Mouse (Mus musculus) liver, adult 2 months (tissue): Measurements from ENCODE around the gene Shisa6.

ENCODE experiments used
- CTCF ChIP-seq: fragments of 200-500 bp; IDR thresholded peaks from 2 replicates; pipeline ENCODE4 v1.5.1; 2011; ENCODE audit warnings: low read depth, low read length, control low read depth
- POLR2A ChIP-seq: fragments of 200-500 bp; IDR thresholded peaks from 2 replicates; pipeline ENCODE4 v1.6.1; 2011; ENCODE audit warnings: low read length, control low read depth; ENCODE audit not compliant: insufficient read depth; ENCODE audit errors: extremely low read depth

DNA sequence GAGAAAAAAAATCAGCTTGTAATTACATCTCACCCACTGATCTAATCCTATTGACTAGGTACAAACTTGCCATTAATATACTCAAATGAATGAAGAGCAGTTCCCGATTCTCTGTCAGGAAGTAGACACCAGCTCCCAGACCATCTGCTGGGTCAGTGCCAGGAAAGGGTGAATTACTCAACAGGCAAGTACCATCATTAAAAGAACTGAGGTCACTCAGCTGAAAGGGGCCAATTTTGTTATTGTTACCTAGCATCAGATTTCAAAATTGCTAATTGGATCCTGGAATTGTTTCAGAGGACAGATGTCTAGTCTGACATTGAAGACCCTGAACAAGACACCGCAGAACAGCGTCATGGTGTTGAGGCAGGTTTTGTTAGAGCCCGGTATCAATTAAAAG, 9.4 kb upstream of the Shisa6 start:
- TF ChIP-seq POLR2A (no peak), CTCF (no peak)
